Mouse (Mus musculus): Measurements from ENCODE around the gene Mkrn2os. TPM values are rescaled to one million over a fixed set of nuclear protein-coding genes. Genes with fewer than 3 reads are reported as not detected.

The Mkrn2os gene
- polyA plus RNA-seq, 1 experiment from 2014 or later = 27.4 TPM

GRCm38 (mm10) chr6:115558176-115558575, 34.2 kb downstream of the Mkrn2os start:
- TF ChIP-seq CTCF (IDR thresholded peaks at IDR 0.05; ENCODE audit: low read depth) = no peak
- TF ChIP-seq EP300 (optimal IDR thresholded peaks at IDR 0.05) = no peak
- no peak overlapping the region for H3K9ac ChIP-seq (ENCODE audit: low read length)
- no peaks in the 10 kb centered on the region for H3K9me3 ChIP-seq (ENCODE audit: control insufficient read depth, low read length)
- H3K27me3 ChIP-seq (ENCODE audit: control insufficient read depth, insufficient read depth, low read length) = no peaks in the 10 kb centered on the region
- H3K36me3 ChIP-seq (ENCODE audit: control insufficient read depth, insufficient read depth, low read length) = no peaks in the 10 kb centered on the region; the same call in 1 of the 2 replicates
- ATAC-seq (ENCODE audit: low FRiP score, low TSS enrichment) = no peak
- no peak overlapping the region for H3K27ac ChIP-seq (replicated peaks)
- H3K4me2 ChIP-seq (replicated peaks; ENCODE audit: low read depth) = no peak overlapping the region
- 96% methylated on average over 2 of the region's 2 CpGs for WGBS
- no peak for DNase-seq (ENCODE audit: low spot score)
- H3K4me1 ChIP-seq (replicated peaks; ENCODE audit: control insufficient read depth, insufficient read depth) = no peaks in the 10 kb centered on the region
- no peak overlapping the region for H3K4me3 ChIP-seq (ENCODE audit: low read depth, low read length)

GRCm38 (mm10) chr6:115555485-115555884, 36.9 kb downstream of the Mkrn2os start:
- 0 out of 2 replicates have a peak, but pooled peaks have one; percentile 24 for ATAC-seq (ENCODE audit: low FRiP score, low TSS enrichment)
- Histone ChIP-seq H3K4me2 (replicated peaks; ENCODE audit: low read depth) (no peak overlapping the region), H3K9ac (ENCODE audit: low read length) (no peak overlapping the region), H3K27me3 (ENCODE audit: control insufficient read depth, insufficient read depth, low read length) (no peaks in the 10 kb centered on the region), H3K4me3 (ENCODE audit: low read depth, low read length) (no peak overlapping the region), H3K4me1 (replicated peaks; ENCODE audit: control insufficient read depth, insufficient read depth) (no peaks in the 10 kb centered on the region), H3K27ac (replicated peaks) (no peak overlapping the region), H3K36me3 (ENCODE audit: control insufficient read depth, insufficient read depth, low read length) (no peaks in the 10 kb centered on the region), H3K9me3 (ENCODE audit: control insufficient read depth, low read length) (no peaks in the 10 kb centered on the region)
- DNase-seq (ENCODE audit: low spot score) = no peak
- TF ChIP-seq CTCF (IDR thresholded peaks at IDR 0.05; ENCODE audit: low read depth) (peak; percentile 55), EP300 (optimal IDR thresholded peaks at IDR 0.05) (no peak)
- WGBS = 68% methylated on average over 5 of the region's 5 CpGs

GRCm38 (mm10) chr6:115546276-115546675, 46.1 kb downstream of the Mkrn2os start:
- Histone ChIP-seq H3K9me3 (ENCODE audit: control insufficient read depth, low read length) (no peaks in the 10 kb centered on the region), H3K4me2 (replicated peaks; ENCODE audit: low read depth) (no peak overlapping the region), H3K4me3 (ENCODE audit: low read depth, low read length) (no peak overlapping the region), H3K27ac (replicated peaks) (no peak overlapping the region), H3K9ac (ENCODE audit: low read length) (no peak overlapping the region), H3K27me3 (ENCODE audit: control insufficient read depth, insufficient read depth, low read length) (no peaks in the 10 kb centered on the region), H3K36me3 (ENCODE audit: control insufficient read depth, insufficient read depth, low read length) (no peaks in the 10 kb centered on the region), H3K4me1 (replicated peaks; ENCODE audit: control insufficient read depth, insufficient read depth) (no peaks in the 10 kb centered on the region)
- no peak for TF ChIP-seq EP300 (optimal IDR thresholded peaks at IDR 0.05)
- peak; percentile 81 for TF ChIP-seq CTCF (IDR thresholded peaks at IDR 0.05; ENCODE audit: low read depth)
- ATAC-seq (ENCODE audit: low FRiP score, low TSS enrichment) (no peak), DNase-seq (ENCODE audit: low spot score) (peak; percentile 66)
- 81% methylated on average over 5 of the region's 5 CpGs for WGBS

GRCm38 (mm10) chr6:115544442-115544970, 47.9 kb downstream of the Mkrn2os start, which contains the start of gene Tsen2:
Tsen2 (plus strand) TSS chr6:115544664.
- ATAC-seq (ENCODE audit: low FRiP score, low TSS enrichment) = peak; percentile 94
- TF ChIP-seq CTCF (IDR thresholded peaks at IDR 0.05; ENCODE audit: low read depth) (peak; percentile 44), EP300 (optimal IDR thresholded peaks at IDR 0.05) (no peak)
- WGBS = under 1% methylated on average over 35 of the region's 38 CpGs
- DNase-seq (ENCODE audit: low spot score) = peak; percentile 98
- H3K4me2 ChIP-seq (replicated peaks; ENCODE audit: low read depth) = peak within 1 kb of the TSS; percentile 86
- H3K9ac ChIP-seq (ENCODE audit: low read length) = peak within 1 kb of the TSS; percentile 85
- H3K4me3 ChIP-seq (ENCODE audit: low read depth, low read length) = peak within 1 kb of the TSS; percentile 72
- H3K9me3 ChIP-seq (ENCODE audit: control insufficient read depth, low read length) = no peaks in the 10 kb centered on the region
- H3K27ac ChIP-seq (replicated peaks) = peak within 1 kb of the TSS; percentile 78
- H3K4me1 ChIP-seq (replicated peaks; ENCODE audit: control insufficient read depth, insufficient read depth) = no peaks in the 10 kb centered on the region
- no peaks in the 10 kb centered on the region for H3K36me3 ChIP-seq (ENCODE audit: control insufficient read depth, insufficient read depth, low read length)
- H3K27me3 ChIP-seq (ENCODE audit: control insufficient read depth, insufficient read depth, low read length) = no peaks in the 10 kb centered on the region

GRCm38 (mm10) chr6:115542341-115542740, 50.0 kb downstream of the Mkrn2os start:
- Histone ChIP-seq H3K27ac (replicated peaks) (no peak overlapping the region), H3K4me1 (replicated peaks; ENCODE audit: control insufficient read depth, insufficient read depth) (no peaks in the 10 kb centered on the region), H3K27me3 (ENCODE audit: control insufficient read depth, insufficient read depth, low read length) (no peaks in the 10 kb centered on the region), H3K4me2 (replicated peaks; ENCODE audit: low read depth) (no peak overlapping the region), H3K9ac (ENCODE audit: low read length) (no peak overlapping the region), H3K9me3 (ENCODE audit: control insufficient read depth, low read length) (no peaks in the 10 kb centered on the region), H3K36me3 (ENCODE audit: control insufficient read depth, insufficient read depth, low read length) (no peaks in the 10 kb centered on the region), H3K4me3 (ENCODE audit: low read depth, low read length) (no peak overlapping the region)
- 38% methylated on average over 3 of the region's 3 CpGs for WGBS
- ATAC-seq (ENCODE audit: low FRiP score, low TSS enrichment) (no peak), DNase-seq (ENCODE audit: low spot score) (no peak)
- TF ChIP-seq EP300 (optimal IDR thresholded peaks at IDR 0.05) = no peak
- TF ChIP-seq CTCF (IDR thresholded peaks at IDR 0.05; ENCODE audit: low read depth) = no peak

- Histone ChIP-seq H3K4me3 (ENCODE audit: low read depth, low read length) (no peak overlapping the region), H3K9ac (ENCODE audit: low read length) (no peak overlapping the region), H3K36me3 (ENCODE audit: control insufficient read depth, insufficient read depth, low read length) (no peaks in the 10 kb centered on the region), H3K27ac (replicated peaks) (0 out of 2 replicates have a peak overlapping the region, but pooled peaks have one; percentile 9), H3K9me3 (ENCODE audit: control insufficient read depth, low read length) (no peaks in the 10 kb centered on the region), H3K4me1 (replicated peaks; ENCODE audit: control insufficient read depth, insufficient read depth) (no peaks in the 10 kb centered on the region), H3K27me3 (ENCODE audit: control insufficient read depth, insufficient read depth, low read length) (no peaks in the 10 kb centered on the region), H3K4me2 (replicated peaks; ENCODE audit: low read depth) (no peak overlapping the region)
- DNase-seq (ENCODE audit: low spot score) (no peak), ATAC-seq (ENCODE audit: low FRiP score, low TSS enrichment) (no peak)
- TF ChIP-seq EP300 (optimal IDR thresholded peaks at IDR 0.05) = no peak
- TF ChIP-seq CTCF (IDR thresholded peaks at IDR 0.05; ENCODE audit: low read depth) = no peak
- 30% methylated on average over 6 of the region's 6 CpGs for WGBS
These were observed 50.6 kb downstream of the Mkrn2os start for GRCm38 (mm10) chr6:115541676-115542275.

Measured in stomach, postnatal 0 days (tissue).